Mouse (Mus musculus): ENCODE results near the gene Hcrt.

DNA sequence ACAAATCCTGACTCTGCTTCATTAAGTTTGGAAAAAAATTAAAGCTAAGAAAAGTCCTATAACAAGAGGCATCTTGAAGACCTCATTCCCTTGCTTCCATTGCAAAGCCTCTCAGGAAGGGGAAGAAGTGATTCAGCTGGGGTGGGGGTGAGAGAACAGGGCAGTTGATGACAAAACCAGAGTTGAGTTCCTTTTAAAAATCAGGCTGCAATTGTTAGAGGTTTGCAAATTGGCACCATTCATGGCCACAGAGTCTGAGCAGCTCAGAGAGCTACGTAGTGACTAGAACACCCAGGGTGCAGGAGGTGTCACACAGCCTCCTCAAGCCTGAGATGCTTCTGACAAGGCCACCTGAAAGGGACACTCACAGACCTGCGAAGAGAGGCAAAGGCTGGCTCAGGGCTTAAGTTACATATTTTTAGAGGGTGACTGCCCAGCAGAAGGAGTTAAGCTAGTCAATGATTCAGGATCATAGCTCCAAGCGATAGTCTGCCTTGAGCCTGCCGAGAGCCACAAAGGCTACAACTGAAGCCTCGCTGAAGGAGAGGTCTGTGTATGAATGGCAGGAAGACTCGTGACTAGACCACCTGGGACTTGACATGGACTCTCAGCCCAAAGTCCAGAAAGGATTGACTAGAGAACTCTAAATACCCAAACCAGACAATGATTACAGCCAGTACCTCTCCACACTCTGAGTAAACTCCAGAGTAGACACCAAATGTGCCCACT is 32.1 kb downstream of the Hcrt start:
- TF ChIP-seq CTCF (IDR thresholded peaks at IDR 0.05; ENCODE audit: low read depth, low read length) (no peak), GATA1 (IDR thresholded peaks at IDR 0.05; ENCODE audit: borderline replicate concordance, low read length) (no peak), POLR2AphosphoS5 (IDR thresholded peaks at IDR 0.05; ENCODE audit: insufficient replicate concordance, low read depth, low read length) (no peak), TAL1 (conservative IDR thresholded peaks at IDR 0.05; ENCODE audit: low read depth, low read length) (no peak)

Measured in G1E (cell line).